Mouse (Mus musculus): Measurements from ENCODE around the gene Pde6b. TPM values are rescaled to one million over a fixed set of nuclear protein-coding genes. Genes with fewer than 3 reads are reported as not detected.
A peak's percentile ranks its signal among the peaks of the same experiment; 100 is the strongest.

The Pde6b gene
- total RNA-seq, 2 experiments from 2014 or later: not detected

GRCm38 (mm10) chr5:108461082-108462065 lies 73.2 kb downstream of the Pde6b start, which contains the start of gene Pcgf3:
Gene Pcgf3 (plus strand): TSS chr5:108461232.
- ATAC-seq (ENCODE audit: poor library complexity, severe bottlenecking): peak; percentile 94

DNA sequence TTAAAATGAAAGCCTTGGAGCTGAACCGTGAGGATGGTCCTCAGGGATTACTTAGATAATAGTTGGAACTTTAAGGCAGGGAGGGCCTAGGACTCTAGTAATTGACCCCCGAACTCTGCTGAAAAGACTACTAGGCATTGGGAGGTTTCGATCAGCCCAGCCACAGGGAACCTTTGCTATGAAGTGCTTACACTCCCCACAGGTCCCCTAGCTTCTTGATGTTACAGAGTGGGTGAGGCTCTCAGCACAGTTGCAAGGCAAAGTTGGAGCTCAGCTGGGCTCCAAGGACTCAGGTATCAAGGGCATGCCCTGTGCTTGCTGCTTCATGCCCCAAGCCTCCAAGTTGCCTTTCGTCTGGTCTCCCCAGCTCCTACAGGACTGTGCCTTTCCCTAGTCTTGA lies 74.3 kb downstream of the Pde6b start:
- no peak for ATAC-seq (ENCODE audit: poor library complexity, severe bottlenecking)

GRCm38 (mm10) chr5:108465131-108465891 lies 77.1 kb downstream of the Pde6b start:
- ATAC-seq (ENCODE audit: poor library complexity, severe bottlenecking): no peak

DNA sequence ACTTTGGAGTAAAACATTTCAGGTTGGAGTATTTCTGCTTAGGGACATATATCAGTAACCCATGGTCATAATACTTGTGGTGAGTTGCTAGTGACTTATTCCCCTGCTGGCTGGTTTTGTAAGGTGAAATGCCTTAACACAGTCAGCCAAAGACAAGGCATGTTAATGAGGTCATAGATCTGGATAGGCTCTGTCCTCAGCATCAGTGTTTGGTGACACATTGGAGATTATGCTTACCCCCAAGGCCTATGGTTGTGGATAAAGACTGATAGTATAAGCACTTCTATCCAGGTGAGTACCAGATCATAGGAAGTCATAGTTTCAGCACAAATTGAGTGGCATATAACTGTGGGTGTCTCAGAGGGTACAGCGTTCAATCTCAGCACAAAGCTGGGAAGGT lies 78.5 kb downstream of the Pde6b start:
- ATAC-seq (ENCODE audit: poor library complexity, severe bottlenecking): no peak

GRCm38 (mm10) chr5:108469617-108470016 lies 81.4 kb downstream of the Pde6b start:
- ATAC-seq (ENCODE audit: poor library complexity, severe bottlenecking): no peak

- ATAC-seq (ENCODE audit: poor library complexity, severe bottlenecking): no peak
These were observed 85.5 kb downstream of the Pde6b start for GRCm38 (mm10) chr5:108473737-108474136.

GRCm38 (mm10) chr5:108475977-108476376 lies 87.8 kb downstream of the Pde6b start:
- ATAC-seq (ENCODE audit: poor library complexity, severe bottlenecking): no peak

Other genes with a start within 250 kb of the Pde6b start
- 158 and 178 TPM in 2 replicates for gene Dr1, start 119.5 kb upstream of the Pde6b start, total RNA-seq (2015)
- 116 and 118 TPM in 2 replicates for gene Dr1, start 119.5 kb upstream of the Pde6b start, total RNA-seq (2017)
- gene Pigg, start 75.8 kb upstream of the Pde6b start, total RNA-seq (2015): 2.7 and 2.9 TPM in 2 replicates
- gene Pigg, start 75.8 kb upstream of the Pde6b start, total RNA-seq (2017): 3.9 and 5.0 TPM in 2 replicates
- not detected in 2 replicates for gene Gm42517, start 20.5 kb upstream of the Pde6b start, total RNA-seq (2015)
- gene Gm42517, start 20.5 kb upstream of the Pde6b start, total RNA-seq (2017): not detected in 2 replicates
- gene Atp5k, start 46.1 kb downstream of the Pde6b start, total RNA-seq (2015): 197 and 209 TPM in 2 replicates
- gene Atp5k, start 46.1 kb downstream of the Pde6b start, total RNA-seq (2017): 132 and 217 TPM in 2 replicates
- gene Mfsd7a, start 60.5 kb downstream of the Pde6b start, total RNA-seq (2015): 8.7 and 9.5 TPM in 2 replicates
- gene Mfsd7a, start 60.5 kb downstream of the Pde6b start, total RNA-seq (2017): 15.2 and 21.7 TPM in 2 replicates
- 13.0 and 16.5 TPM in 2 replicates for gene Pcgf3, start 72.8 kb downstream of the Pde6b start, total RNA-seq (2015)
- gene Pcgf3, start 72.8 kb downstream of the Pde6b start, total RNA-seq (2017): 9.5 and 13.5 TPM in 2 replicates
- 0.34 TPM in 1 of 2 replicates, not detected in the other for gene Cplx1, start 161.6 kb downstream of the Pde6b start, total RNA-seq (2015)
- gene Cplx1, start 161.6 kb downstream of the Pde6b start, total RNA-seq (2017): not detected in 2 replicates
- gene Gak, start 241.4 kb downstream of the Pde6b start, total RNA-seq (2015): 78.9 and 80.8 TPM in 2 replicates
- gene Gak, start 241.4 kb downstream of the Pde6b start, total RNA-seq (2017): 110 and 120 TPM in 2 replicates
- gene Tmem175, start 241.4 kb downstream of the Pde6b start, total RNA-seq (2015): 18.7 and 21.5 TPM in 2 replicates
- gene Tmem175, start 241.4 kb downstream of the Pde6b start, total RNA-seq (2017): 8.7 and 11.7 TPM in 2 replicates

Measured in megakaryocyte, adult 5-6 weeks (primary cell).